Mouse (Mus musculus) kidney, adult 2 months (tissue): ENCODE data around the gene Zfyve26. TPM values are rescaled to one million over a fixed set of nuclear protein-coding genes. Genes with fewer than 3 reads are reported as not detected.
A peak's percentile ranks its signal among the peaks of the same experiment; 100 is the strongest.
"Not testable (repeated sequence)": the region's sequence is repeated elsewhere in the genome, so short reads cannot be mapped to it uniquely, and the experiment has no call there.

ENCODE experiments used
- DNase-seq: peaks from one replicate; pipeline ENCODE4 v3.0.0; 2021
- H3K27ac ChIP-seq: fragments of 200-500 bp; 2 replicates; pipeline ENCODE4 v1.5.1; 2012; ENCODE audit warnings: low read depth, low read length, control low read depth, inconsistent platforms; ENCODE audit not compliant: insufficient read depth
- H3K27me3 ChIP-seq: fragments of 200-500 bp; replicated peaks from 2 replicates; pipeline ENCODE4 v1.6.1; 2012; ENCODE audit warnings: mild to moderate bottlenecking, moderate library complexity, low read length, inconsistent platforms; ENCODE audit not compliant: control insufficient read depth, insufficient read depth
- H3K36me3 ChIP-seq: fragments of 200-500 bp; 2 replicates; pipeline ENCODE4 v1.6.1; 2012; ENCODE audit warnings: mild to moderate bottlenecking, moderate library complexity, low read length, inconsistent platforms; ENCODE audit not compliant: control insufficient read depth, insufficient read depth
- H3K4me1 ChIP-seq: fragments of 200-500 bp; 2 replicates; pipeline ENCODE4 v1.6.1; 2011; ENCODE audit warnings: low read length; ENCODE audit not compliant: control insufficient read depth, insufficient read depth
- H3K4me3 ChIP-seq: fragments of 200-500 bp; 2 replicates; pipeline ENCODE4 v1.5.1; 2011; ENCODE audit warnings: mild to moderate bottlenecking, low read depth, low read length, control low read depth; ENCODE audit not compliant: insufficient read depth
- CTCF ChIP-seq: fragments of 200-500 bp; conservative IDR thresholded peaks from 2 replicates; pipeline ENCODE4 v1.5.1; 2011; ENCODE audit warnings: low read depth, mild to moderate bottlenecking, control low read depth, low read length, moderate library complexity, mixed read lengths; ENCODE audit not compliant: insufficient read depth, insufficient read length
- POLR2A ChIP-seq: fragments of 200-500 bp; IDR thresholded peaks from one replicate; pipeline ENCODE4 v1.6.1; 2011; ENCODE audit warnings: low read depth, low read length, control low read depth
- WGBS: fragments of 180-500 bp; shearing (Covaris S2); methylation state at CpG from one replicate; pipeline ENCODE4 v1.1.7; 2018; 5-methylcytosine and 5-hydroxymethylcytosine counted together
- polyA plus RNA-seq: library from polyadenylated mRNA; depleted of rRNA; stranded (reverse); fragments of >200 nt; gene quantifications from 2 replicates; pipeline ENCODE4 v1.2.3, GENCODE M21; 2012; rRNA removed

The Zfyve26 gene
- polyA plus RNA-seq, 1 experiment: 20.6 TPM

GRCm38 (mm10) chr12:79192193-79192592 is 103.9 kb downstream of the Zfyve26 start, which contains the start of gene Rdh11:
Gene Rdh11, minus strand, starts transcription at chr12:79192293.
- Histone ChIP-seq H3K36me3 (no peaks in the 10 kb centered on the region), H3K4me3 (peak within 1 kb of the TSS; percentile 73), H3K27me3 (no peaks in the 10 kb centered on the region), H3K4me1 (peaks cover 8% of the 10 kb centered on the region; the same call in 1 of the 2 replicates), H3K27ac (no peak within 1 kb of the TSS)
- peak; percentile 31 for DNase-seq
- no peak for TF ChIP-seq POLR2A
- TF ChIP-seq CTCF: no peak
- 45% methylated on average over 6 of the region's 6 CpGs for WGBS

GRCm38 (mm10) chr12:79191701-79192100 is 104.4 kb downstream of the Zfyve26 start:
- peak overlapping the region; percentile 73 for H3K4me3 ChIP-seq
- no peaks in the 10 kb centered on the region for H3K36me3 ChIP-seq
- 6% methylated on average over 14 of the region's 14 CpGs for WGBS
- DNase-seq: peak; percentile 75
- TF ChIP-seq POLR2A: no peak
- peak; percentile 53 for TF ChIP-seq CTCF
- peaks cover 8% of the 10 kb centered on the region; the same call in 1 of the 2 replicates for H3K4me1 ChIP-seq
- H3K27me3 ChIP-seq: no peaks in the 10 kb centered on the region
- no peak overlapping the region for H3K27ac ChIP-seq

DNA sequence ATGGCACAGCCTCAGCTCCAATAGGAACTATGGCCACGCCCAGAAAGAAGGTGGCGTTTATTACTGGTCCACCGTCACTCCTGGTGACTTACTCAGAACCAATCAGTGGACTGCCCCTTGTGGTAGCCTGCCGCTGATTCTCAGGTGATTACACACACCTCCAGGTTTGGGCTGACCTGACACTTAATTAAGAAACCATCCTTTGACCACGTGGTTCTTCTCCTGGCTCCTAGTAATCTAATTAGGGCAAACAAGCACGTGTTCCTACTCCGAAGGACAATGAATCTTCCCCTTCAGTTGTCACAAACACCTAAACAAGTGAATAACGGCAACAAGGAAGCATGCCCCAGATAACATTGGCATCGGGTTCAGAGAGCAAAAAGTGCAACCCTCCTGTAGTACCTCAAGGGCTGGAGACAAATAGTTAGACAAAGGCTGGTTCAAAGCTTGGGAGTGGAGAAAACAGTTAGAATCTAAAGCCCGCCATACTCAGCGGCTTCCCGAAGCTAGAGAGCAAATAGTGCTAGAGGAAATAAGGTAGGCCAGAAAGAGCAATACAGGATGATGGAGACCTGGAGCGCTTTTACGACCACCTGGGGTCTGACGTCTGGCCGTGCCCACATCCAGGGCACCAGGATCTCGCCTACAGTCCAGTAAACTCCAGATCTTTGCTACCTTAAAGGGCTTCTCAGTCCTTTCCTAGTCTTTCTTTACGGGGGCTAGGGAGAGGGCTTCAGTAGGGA is 105.0 kb downstream of the Zfyve26 start:
- TF ChIP-seq POLR2A (no peak), CTCF (0 out of 2 replicates have a peak, but pooled peaks have one; percentile 11)
- Histone ChIP-seq H3K4me1 (peaks cover 8% of the 10 kb centered on the region; the same call in 1 of the 2 replicates), H3K27me3 (no peaks in the 10 kb centered on the region), H3K4me3 (peak overlapping the region; percentile 73), H3K27ac (no peak overlapping the region), H3K36me3 (peaks cover 1% of the 10 kb centered on the region; the same call in 1 of the 2 replicates)
- 3% methylated on average over 18 of the region's 18 CpGs for WGBS
- DNase-seq: peak; percentile 70

DNA sequence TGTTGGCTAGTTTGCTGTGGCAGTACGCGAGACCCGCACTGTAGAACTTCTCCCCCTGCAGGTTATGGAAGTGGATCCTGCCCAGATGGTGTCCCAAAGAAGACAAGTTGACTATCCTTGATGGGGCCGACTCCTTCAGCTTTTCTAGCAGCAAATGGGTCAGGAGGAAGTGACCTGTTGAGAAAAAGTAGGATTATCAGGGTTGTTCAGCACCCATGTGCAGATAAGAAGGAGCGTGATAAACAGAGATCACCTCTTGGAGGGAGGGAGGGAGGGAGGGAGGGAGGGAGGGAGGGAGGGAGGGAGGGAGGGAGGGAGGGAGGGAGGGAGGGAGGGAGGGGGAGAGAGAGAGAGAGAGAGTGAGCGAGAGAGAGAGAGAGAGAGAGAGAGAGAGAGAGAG is 110.9 kb downstream of the Zfyve26 start:
- not testable (repeated sequence) for H3K36me3 ChIP-seq, H3K27me3 ChIP-seq, H3K4me3 ChIP-seq

More for the DNA sequence above, 110.9 kb downstream of the Zfyve26 start:
- 77% methylated on average over 5 of the region's 6 CpGs for WGBS
- DNase-seq, H3K27ac ChIP-seq, H3K4me1 ChIP-seq: not testable (repeated sequence)

Other genes starting within 250 kb of the Zfyve26 start
- gene Pigh, start 206.7 kb downstream of the Zfyve26 start, polyA plus RNA-seq: 12.4 and 17.1 TPM in 2 replicates
- 19.2 and 26.3 TPM in 2 replicates for gene Arg2, start 165.5 kb downstream of the Zfyve26 start, polyA plus RNA-seq
- gene Vti1b, start 123.6 kb downstream of the Zfyve26 start, polyA plus RNA-seq: 49.4 and 50.7 TPM in 2 replicates
- gene Rdh11, start 104.0 kb downstream of the Zfyve26 start, polyA plus RNA-seq: 13.0 and 15.2 TPM in 2 replicates
- gene Rdh12, start 87.4 kb downstream of the Zfyve26 start, polyA plus RNA-seq: 0.78 and 0.84 TPM in 2 replicates
- gene Rad51b, start 978 bp upstream of the Zfyve26 start, polyA plus RNA-seq: 0.14 TPM in 2 replicates